Mouse (Mus musculus) ES-E14 (cell line): ENCODE results near the gene Zscan12.

Source experiments
- CHD2 ChIP-seq: IDR thresholded peaks from 2 replicates; pipeline ENCODE4 v1.6.1; 2014; ENCODE audit warnings: mild to moderate bottlenecking, low read depth, low read length, inconsistent platforms
- HCFC1 ChIP-seq: IDR thresholded peaks from 2 replicates; pipeline ENCODE4 v1.6.1; 2012; ENCODE audit warnings: low read length, inconsistent platforms, borderline replicate concordance; ENCODE audit not compliant: insufficient read depth
- MAFK ChIP-seq: IDR thresholded peaks from 2 replicates; pipeline ENCODE4 v1.6.1; 2014; ENCODE audit warnings: mild to moderate bottlenecking, low read depth, low read length, inconsistent platforms; ENCODE audit not compliant: insufficient read depth
- ZNF384 ChIP-seq: IDR thresholded peaks from 2 replicates; pipeline ENCODE4 v1.6.1; 2012; ENCODE audit warnings: low read depth, low read length, inconsistent platforms

GRCm38 (mm10) chr13:21323405-21323804, 39.2 kb upstream of the Zscan12 start:
- TF ChIP-seq ZNF384: no peak
- no peak for TF ChIP-seq MAFK
- no peak for TF ChIP-seq CHD2
- no peak for TF ChIP-seq HCFC1
